Mouse (Mus musculus): ENCODE measurements at regions not wholly inside any gene's neighbourhood (a gene's known extent, or its start where the extent isn't known, plus 50 kb on each side); places are given as distances from the start of the nearest gene placed in this dataset.
"Not testable (repeated sequence)": the region's sequence is repeated elsewhere in the genome, so short reads cannot be mapped to it uniquely, and the experiment has no call there.

DNA sequence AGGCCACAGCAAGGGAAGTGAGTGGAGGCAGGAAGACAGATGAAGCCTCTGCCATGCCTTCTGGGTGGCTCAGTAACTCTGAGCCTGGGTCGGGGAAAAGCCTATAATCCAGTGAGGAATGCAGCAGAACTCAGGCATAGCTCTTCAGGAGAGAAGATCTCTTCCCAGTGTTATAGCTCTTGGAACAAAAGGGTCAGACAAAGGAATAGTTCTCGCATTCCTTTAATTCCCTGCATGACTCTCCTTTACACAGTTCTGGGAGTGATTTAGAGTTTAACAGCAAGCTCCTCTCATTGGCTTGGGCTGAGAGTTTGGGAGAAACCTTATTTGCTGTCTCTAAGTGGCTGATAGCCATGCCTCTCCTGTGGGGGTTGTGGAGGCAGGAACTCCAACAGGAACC, 352.0 kb upstream of the Tacstd2 start:
- no peak for DNase-seq (ENCODE audit: low spot score)
- no peak for ATAC-seq (ENCODE audit: extremely low read depth, insufficient number of reproducible peaks, low FRiP score, poor library complexity, severe bottlenecking)
- no peak for TF ChIP-seq GATA2 (IDR thresholded peaks at IDR 0.05; ENCODE audit: borderline replicate concordance, low read depth, low read length)
- no peak for TF ChIP-seq CTCF (IDR thresholded peaks at IDR 0.05; ENCODE audit: low read depth, low read length)
- TF ChIP-seq TAL1 (conservative IDR thresholded peaks at IDR 0.05; ENCODE audit: low read depth, low read length) = no peak
- no peak for TF ChIP-seq GATA1 (IDR thresholded peaks at IDR 0.05; ENCODE audit: borderline replicate concordance, low read length)
- no peak for TF ChIP-seq POLR2AphosphoS5 (IDR thresholded peaks at IDR 0.05; ENCODE audit: insufficient replicate concordance, low read depth, low read length)
- Histone ChIP-seq H3K4me3 (ENCODE audit: low read depth, low read length) (no peak overlapping the region), H3K4me1 (ENCODE audit: insufficient read depth, low read depth, low read length) (no peaks in the 10 kb centered on the region), H3K27me3 (ENCODE audit: insufficient read depth, low read length) (no peaks in the 10 kb centered on the region), H3K9me3 (replicated peaks) (no peaks in the 10 kb centered on the region), H3K36me3 (replicated peaks) (no peaks in the 10 kb centered on the region)

DNA sequence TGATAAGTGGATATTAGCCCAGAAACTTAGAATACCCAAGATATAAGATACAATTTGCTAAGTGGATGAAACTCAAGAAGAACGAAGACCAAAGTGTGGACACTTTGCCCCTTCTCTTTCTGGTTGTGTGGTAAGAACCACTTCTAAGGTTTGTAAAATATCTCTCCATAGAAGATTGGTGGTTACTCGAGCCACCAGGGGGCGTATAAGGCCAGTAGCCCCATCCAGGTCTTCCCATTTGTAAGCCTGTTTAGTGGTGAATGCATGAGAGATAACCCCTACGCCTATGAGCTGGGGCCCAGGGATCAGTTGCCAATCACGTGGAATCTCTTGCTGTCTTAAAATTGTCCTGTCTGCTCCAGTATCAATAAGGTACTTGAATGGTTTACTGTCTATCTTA, 349.3 kb upstream of the Tacstd2 start:
- no peak for ATAC-seq (ENCODE audit: extremely low read depth, insufficient number of reproducible peaks, low FRiP score, poor library complexity, severe bottlenecking)
- no peak for DNase-seq (ENCODE audit: low spot score)
- H3K36me3 ChIP-seq (replicated peaks) = no peaks in the 10 kb centered on the region
- TF ChIP-seq POLR2AphosphoS5 (IDR thresholded peaks at IDR 0.05; ENCODE audit: insufficient replicate concordance, low read depth, low read length) (no peak), GATA2 (IDR thresholded peaks at IDR 0.05; ENCODE audit: borderline replicate concordance, low read depth, low read length) (no peak), GATA1 (IDR thresholded peaks at IDR 0.05; ENCODE audit: borderline replicate concordance, low read length) (no peak), CTCF (IDR thresholded peaks at IDR 0.05; ENCODE audit: low read depth, low read length) (no peak), TAL1 (conservative IDR thresholded peaks at IDR 0.05; ENCODE audit: low read depth, low read length) (no peak)
- H3K4me1 ChIP-seq (ENCODE audit: insufficient read depth, low read depth, low read length) = no peaks in the 10 kb centered on the region
- H3K4me3 ChIP-seq (ENCODE audit: low read depth, low read length) = no peak overlapping the region
- H3K27me3 ChIP-seq (ENCODE audit: insufficient read depth, low read length) = no peaks in the 10 kb centered on the region
- H3K9me3 ChIP-seq (replicated peaks) = no peaks in the 10 kb centered on the region

GRCm38 (mm10) chr6:67881476-67881875, 345.9 kb upstream of the Tacstd2 start:
- H3K36me3 ChIP-seq (replicated peaks); ATAC-seq (ENCODE audit: extremely low read depth, insufficient number of reproducible peaks, low FRiP score, poor library complexity, severe bottlenecking); H3K4me3 ChIP-seq (ENCODE audit: low read depth, low read length): not testable (repeated sequence)

DNA sequence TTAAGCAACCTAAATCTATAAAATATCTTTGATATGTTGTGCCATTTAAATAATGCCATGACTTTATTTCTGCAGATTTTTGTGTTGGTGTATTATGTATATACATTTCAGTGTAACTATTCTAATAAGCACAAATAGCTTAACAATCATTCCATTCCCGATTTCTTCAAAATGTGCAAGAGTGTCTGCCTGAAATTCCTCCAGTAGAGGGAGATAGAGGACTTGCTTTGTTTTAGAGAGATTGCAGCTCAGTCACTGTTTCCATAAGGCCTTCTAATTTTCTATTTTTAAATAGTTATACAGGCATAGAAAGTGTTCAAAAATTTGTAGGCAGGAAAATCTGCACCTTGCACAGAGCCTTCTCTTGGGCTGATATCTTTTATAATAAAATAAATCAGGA, 322.3 kb upstream of the Tacstd2 start:
- not testable (repeated sequence) for H3K4me3 ChIP-seq (ENCODE audit: low read depth, low read length); ATAC-seq (ENCODE audit: extremely low read depth, insufficient number of reproducible peaks, low FRiP score, poor library complexity, severe bottlenecking); DNase-seq (ENCODE audit: low spot score); H3K4me1 ChIP-seq (ENCODE audit: insufficient read depth, low read depth, low read length); H3K27me3 ChIP-seq (ENCODE audit: insufficient read depth, low read length); H3K9me3 ChIP-seq (replicated peaks); H3K36me3 ChIP-seq (replicated peaks)

More at GRCm38 (mm10) chr6:67881476-67881875, 345.9 kb upstream of the Tacstd2 start:
- H3K27me3 ChIP-seq (ENCODE audit: insufficient read depth, low read length); DNase-seq (ENCODE audit: low spot score); H3K4me1 ChIP-seq (ENCODE audit: insufficient read depth, low read depth, low read length); H3K9me3 ChIP-seq (replicated peaks): not testable (repeated sequence)

GRCm38 (mm10) chr6:67839486-67839885, 303.9 kb upstream of the Tacstd2 start:
- not testable (repeated sequence) for H3K4me3 ChIP-seq (ENCODE audit: low read depth, low read length); H3K27me3 ChIP-seq (ENCODE audit: insufficient read depth, low read length); H3K9me3 ChIP-seq (replicated peaks); H3K4me1 ChIP-seq (ENCODE audit: insufficient read depth, low read depth, low read length); DNase-seq (ENCODE audit: low spot score); H3K36me3 ChIP-seq (replicated peaks); ATAC-seq (ENCODE audit: extremely low read depth, insufficient number of reproducible peaks, low FRiP score, poor library complexity, severe bottlenecking)

DNA sequence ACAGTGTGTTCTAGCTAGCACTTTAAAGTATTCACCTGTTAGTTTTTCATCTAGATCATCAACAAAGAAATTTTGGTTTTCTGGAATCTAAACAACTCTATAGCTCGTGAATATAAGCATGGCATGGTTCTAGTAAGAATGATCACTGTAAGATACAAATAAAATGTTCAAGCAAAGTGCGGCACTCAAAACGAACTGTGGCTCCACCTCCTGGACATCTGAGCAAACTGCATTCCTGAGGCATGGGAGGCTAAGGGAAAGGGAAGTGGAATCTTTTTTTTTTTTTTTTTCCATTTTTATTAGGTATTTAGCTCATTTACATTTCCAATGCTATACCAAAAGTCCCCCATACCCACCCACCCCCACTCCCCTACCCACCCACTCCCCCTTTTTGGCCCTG, 276.9 kb upstream of the Tacstd2 start:
- not testable (repeated sequence) for H3K4me1 ChIP-seq (ENCODE audit: insufficient read depth, low read depth, low read length); H3K9me3 ChIP-seq (replicated peaks); H3K36me3 ChIP-seq (replicated peaks); H3K4me3 ChIP-seq (ENCODE audit: low read depth, low read length); H3K27me3 ChIP-seq (ENCODE audit: insufficient read depth, low read length)
- ATAC-seq (ENCODE audit: extremely low read depth, insufficient number of reproducible peaks, low FRiP score, poor library complexity, severe bottlenecking) (peak; percentile 40; the same call in 1 of the 2 replicates), DNase-seq (ENCODE audit: low spot score) (peak; percentile 1)
- TF ChIP-seq CTCF (IDR thresholded peaks at IDR 0.05; ENCODE audit: low read depth, low read length) = peak; percentile 28; the same call in 1 of the 2 replicates

- H3K27me3 ChIP-seq (ENCODE audit: insufficient read depth, low read length) = peaks cover 4% of the 10 kb centered on the region; the same call in 1 of the 2 replicates
- no peak for TF ChIP-seq POLR2AphosphoS5 (IDR thresholded peaks at IDR 0.05; ENCODE audit: insufficient replicate concordance, low read depth, low read length)
- no peak for TF ChIP-seq TAL1 (conservative IDR thresholded peaks at IDR 0.05; ENCODE audit: low read depth, low read length)
- TF ChIP-seq GATA2 (IDR thresholded peaks at IDR 0.05; ENCODE audit: borderline replicate concordance, low read depth, low read length) = no peak
- TF ChIP-seq GATA1 (IDR thresholded peaks at IDR 0.05; ENCODE audit: borderline replicate concordance, low read length) = no peak
- TF ChIP-seq CTCF (IDR thresholded peaks at IDR 0.05; ENCODE audit: low read depth, low read length) = no peak
- H3K36me3 ChIP-seq (replicated peaks) = no peaks in the 10 kb centered on the region
- no peaks in the 10 kb centered on the region for H3K4me1 ChIP-seq (ENCODE audit: insufficient read depth, low read depth, low read length)
- DNase-seq (ENCODE audit: low spot score) = no peak
- H3K4me3 ChIP-seq (ENCODE audit: low read depth, low read length) = no peak overlapping the region
- H3K9me3 ChIP-seq (replicated peaks) = no peaks in the 10 kb centered on the region
- ATAC-seq (ENCODE audit: extremely low read depth, insufficient number of reproducible peaks, low FRiP score, poor library complexity, severe bottlenecking) = no peak
These were observed 255.8 kb upstream of the Tacstd2 start for GRCm38 (mm10) chr6:67791393-67791792.

Data from G1E (cell line).